Mouse (Mus musculus) gastrocnemius, adult 18-20 months (tissue): ENCODE measurements around the gene Gm1043. TPM values are rescaled to one million over a fixed set of nuclear protein-coding genes. Genes with fewer than 3 reads are reported as not detected.

ENCODE experiments used
- DNase-seq: peaks from one replicate; pipeline ENCODE4 v3.0.0; 2021; ENCODE audit warnings: low spot score
- total RNA-seq, 2 experiments: library from RNA; stranded (reverse); gene quantifications; 2 replicates each; pipeline ENCODE4 v1.2.3; 2021

The Gm1043 gene
- total RNA-seq, 2 experiments from 2014 or later, result not detected

DNA sequence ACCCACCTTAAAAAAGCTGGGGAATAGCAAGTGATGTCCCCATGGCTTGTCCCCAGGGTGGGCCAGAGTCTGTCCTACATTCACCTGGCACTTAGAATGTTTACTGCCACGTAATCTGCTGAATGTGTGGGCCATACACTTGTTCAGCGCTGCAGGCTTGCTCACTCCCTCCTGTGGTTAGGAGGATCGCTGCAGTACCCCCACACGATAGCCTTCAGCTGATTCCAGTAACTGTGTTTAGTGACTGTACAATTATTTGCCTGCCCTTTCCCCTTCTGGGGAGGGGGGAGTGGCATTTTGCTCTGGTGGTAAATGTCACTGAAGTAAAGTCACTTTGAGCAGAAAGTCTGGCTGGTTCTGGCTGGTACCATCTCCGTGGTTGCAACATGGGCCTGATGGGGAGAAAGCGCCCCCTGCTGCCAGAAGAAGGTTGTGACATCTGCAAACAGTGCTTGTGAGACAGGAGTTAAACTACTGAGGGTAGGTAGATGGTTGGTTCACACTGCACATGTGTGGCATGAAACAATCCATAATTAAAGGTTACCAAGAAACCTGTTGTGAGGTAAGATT is 24.2 kb downstream of the Gm1043 start:
- DNase-seq, result no peak

- no peak for DNase-seq
Observed at GRCm38 (mm10) chr5:37112389-37112788, 27.2 kb downstream of the Gm1043 start.

GRCm38 (mm10) chr5:37117126-37117525 is 32.0 kb downstream of the Gm1043 start:
- no peak for DNase-seq

GRCm38 (mm10) chr5:37118242-37118641 is 33.1 kb downstream of the Gm1043 start:
- DNase-seq, result no peak

DNA sequence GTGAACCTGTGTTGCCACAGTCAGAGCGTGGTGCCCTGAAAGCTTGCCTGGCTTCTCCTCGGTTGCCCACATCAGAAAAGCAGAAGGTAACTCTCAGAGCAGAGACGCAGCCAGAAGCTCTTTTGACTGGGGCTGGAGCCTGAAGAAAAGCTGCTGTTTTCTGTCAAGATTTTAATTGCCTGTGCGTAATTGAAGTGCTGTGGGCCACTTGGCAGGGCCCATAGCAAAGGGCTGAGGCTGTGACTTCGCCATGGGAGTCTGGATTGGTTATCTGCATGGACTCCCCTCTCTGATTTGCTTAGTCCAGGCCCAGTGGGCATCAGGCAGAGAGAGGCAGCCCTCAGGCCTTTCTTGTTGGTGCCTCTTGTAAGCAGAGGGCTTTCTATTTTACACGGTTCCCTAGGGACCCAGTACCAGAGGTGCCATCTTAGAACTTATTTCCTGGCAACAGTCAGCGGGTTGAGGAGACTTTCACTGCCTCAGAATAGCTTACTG is 36.1 kb downstream of the Gm1043 start:
- DNase-seq, result no peak

- DNase-seq, result no peak
Observed at GRCm38 (mm10) chr5:37131841-37132240, 46.7 kb downstream of the Gm1043 start.

GRCm38 (mm10) chr5:37141745-37142144 is 56.6 kb downstream of the Gm1043 start:
- DNase-seq, result no peak

DNA sequence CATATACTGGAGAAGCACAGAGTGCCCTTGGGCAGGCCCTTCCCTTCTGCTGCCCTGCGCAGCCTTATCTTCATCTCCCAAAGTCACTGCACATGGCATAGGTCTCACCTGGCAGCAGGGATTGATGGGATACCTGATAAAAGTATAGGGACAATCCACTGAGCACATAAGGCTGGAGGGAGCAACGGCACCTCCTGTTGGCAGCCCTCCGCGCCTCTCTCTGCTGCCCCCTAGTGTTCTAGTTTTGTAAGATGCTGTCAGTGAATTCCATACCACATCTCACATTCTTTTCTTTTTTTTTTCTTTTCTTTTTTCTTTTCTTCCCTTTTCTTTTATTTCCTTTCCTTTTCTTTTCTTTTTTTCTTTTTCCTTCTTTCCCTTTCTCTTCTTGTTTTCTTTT is 62.4 kb downstream of the Gm1043 start:
- peak; percentile 26 for DNase-seq

GRCm38 (mm10) chr5:37150650-37151049 is 65.5 kb downstream of the Gm1043 start:
- DNase-seq, result no peak

DNA sequence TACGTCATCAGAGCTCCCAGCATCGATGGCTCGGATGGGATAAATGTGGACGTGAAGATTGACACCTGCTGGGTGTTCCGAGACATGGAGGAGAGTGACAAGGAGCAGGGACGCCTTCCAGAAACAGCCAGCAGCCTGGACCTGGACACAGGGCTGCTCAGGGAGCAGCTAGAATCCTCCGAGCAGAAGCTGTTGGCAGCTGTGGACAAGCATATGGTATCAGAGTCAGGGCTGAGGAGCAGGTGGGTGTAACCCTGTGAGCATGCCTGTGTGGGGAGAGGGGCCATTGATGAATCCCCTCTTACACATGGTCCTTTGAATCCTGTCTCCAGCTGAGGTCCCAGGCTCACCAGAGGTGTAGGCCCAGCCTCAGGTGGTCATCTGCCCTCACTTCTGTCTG is 69.3 kb downstream of the Gm1043 start:
- no peak for DNase-seq

GRCm38 (mm10) chr5:37158408-37158807 is 73.2 kb downstream of the Gm1043 start:
- no peak for DNase-seq

DNA sequence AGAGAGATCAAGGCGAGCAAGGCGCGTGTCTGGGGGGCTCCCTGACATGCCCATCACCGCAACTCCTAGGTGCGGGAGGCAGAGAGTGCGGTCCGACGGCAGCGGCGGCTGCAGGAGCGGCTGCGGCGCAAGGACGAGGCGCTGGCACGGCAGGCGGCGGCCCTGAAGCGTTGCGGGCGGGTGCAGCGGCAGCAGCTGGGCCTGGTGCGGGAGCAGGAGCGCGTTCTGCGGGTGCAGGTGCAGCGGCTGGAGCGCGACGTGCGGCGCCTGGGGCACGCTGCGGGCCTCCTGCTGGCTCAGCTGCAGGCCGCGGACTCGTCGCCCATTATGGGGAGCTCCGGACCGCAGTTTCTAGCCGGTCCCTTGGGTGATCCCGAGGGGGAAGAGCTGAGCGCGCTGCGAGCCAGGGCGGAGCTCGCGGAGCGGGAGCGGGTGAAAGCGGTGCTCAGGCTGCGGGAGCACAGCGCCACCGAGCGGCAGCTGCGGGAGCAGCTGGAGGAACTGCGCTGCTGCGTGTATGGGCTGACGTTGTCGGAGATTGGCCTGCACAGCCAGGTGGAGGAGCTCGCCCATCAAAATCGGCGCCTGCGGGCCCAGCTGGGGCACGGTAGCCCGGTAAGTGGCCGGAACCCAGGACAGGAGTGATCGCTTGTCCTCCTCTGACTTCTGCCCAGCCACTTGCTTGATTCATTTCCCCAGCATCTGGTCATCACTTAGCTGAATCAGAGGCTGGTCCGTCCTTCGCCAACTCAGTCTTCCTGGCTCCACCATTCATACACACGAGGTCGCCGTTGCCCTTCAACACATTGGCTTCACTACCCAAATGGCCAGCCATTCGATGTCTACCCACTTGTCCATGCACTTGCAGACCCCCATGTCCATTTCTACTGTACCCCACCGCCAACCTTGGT is 78.0 kb downstream of the Gm1043 start:
- no peak for DNase-seq

- no peak for DNase-seq
Observed at GRCm38 (mm10) chr5:37176466-37176865, 91.3 kb downstream of the Gm1043 start.

GRCm38 (mm10) chr5:37177061-37177460 is 91.9 kb downstream of the Gm1043 start:
- DNase-seq, result no peak

DNA sequence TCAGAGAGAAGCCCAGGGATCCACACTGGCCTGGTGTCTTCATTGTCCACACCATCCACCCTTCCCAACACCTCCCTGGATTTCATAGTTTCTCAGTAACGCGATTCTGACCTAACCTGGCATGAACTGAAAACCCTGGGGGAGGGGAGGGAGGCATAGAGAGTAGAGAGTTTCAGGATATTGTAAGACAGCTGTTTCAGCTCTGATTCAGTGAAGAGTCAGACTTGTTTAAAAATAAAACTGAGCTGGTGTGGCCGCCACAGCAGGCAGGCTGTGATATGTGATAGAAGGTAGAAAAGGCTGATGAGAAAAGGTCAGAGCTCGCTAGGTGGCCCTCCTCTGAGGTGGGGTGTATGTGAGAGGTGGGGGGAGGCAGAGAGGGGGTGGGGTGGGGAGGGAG is 93.6 kb downstream of the Gm1043 start:
- DNase-seq, result no peak

DNA sequence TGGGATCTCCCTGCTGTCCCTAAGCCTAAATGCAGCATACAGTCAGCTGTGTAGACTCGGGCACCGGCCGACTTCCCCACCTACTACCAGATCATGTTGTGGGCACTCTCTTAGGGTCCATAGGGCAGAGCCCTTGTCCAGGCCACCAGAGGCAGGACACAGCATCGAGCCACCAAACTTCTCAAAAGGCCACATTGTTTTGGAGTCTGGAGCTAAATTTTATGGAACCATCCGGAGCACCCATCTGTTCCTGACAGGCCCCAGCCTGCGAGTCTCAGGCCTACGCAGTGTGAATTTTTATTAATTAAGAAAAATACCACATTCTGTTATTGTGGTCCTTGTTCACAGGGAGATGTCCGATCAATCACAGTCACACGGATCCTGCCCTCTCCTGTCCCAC is 94.7 kb downstream of the Gm1043 start:
- no peak for DNase-seq

DNA sequence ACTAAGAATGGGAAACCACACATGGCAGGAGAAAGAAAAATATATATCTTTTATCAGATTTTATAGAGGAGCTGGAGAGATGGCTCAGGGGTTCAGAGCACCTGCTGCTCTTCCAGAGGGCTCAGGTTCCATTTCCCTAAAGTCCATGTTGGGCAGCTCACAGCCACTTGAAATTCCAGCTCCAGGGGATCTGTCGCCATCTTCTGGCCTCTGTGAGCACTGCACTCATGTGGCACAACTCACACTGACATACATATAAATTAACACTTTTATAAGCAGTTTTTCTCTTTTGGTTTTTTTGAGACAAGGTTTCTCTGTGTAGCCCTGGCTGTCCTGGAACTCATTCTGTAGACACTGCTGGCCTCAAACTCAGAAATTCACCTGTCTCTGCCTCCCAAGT is 95.5 kb downstream of the Gm1043 start:
- no peak for DNase-seq

GRCm38 (mm10) chr5:37184605-37185004 is 99.4 kb downstream of the Gm1043 start:
- no peak for DNase-seq

GRCm38 (mm10) chr5:37190378-37190777 is 105.2 kb downstream of the Gm1043 start:
- no peak for DNase-seq

DNA sequence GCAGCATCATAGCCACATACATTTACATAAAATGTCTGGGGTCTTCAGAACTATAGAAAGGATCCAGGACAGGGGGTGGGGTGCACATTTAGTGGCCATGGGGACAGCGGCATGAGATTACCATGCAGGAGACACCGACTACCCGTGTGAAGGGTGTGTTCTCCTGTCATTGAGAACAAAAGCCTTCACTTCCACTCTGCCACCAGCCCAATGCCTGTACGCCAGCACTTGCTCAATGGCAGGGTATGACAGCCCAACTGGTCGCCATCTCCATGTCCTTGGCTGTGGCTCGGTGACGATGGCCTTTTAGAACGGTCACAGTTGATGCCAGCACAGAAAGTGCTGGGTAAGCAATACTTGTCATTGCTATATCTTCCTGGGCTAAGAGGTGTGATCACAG is 111.0 kb downstream of the Gm1043 start:
- DNase-seq, result no peak

GRCm38 (mm10) chr5:37196666-37197250 is 111.6 kb downstream of the Gm1043 start:
- no peak for DNase-seq

GRCm38 (mm10) chr5:37197423-37197822 is 112.3 kb downstream of the Gm1043 start:
- DNase-seq, result no peak
